Mouse (Mus musculus) heart, adult 11 months (tissue): ENCODE measurements around the gene Jph2.

ENCODE experiments used
- DNase-seq: peaks from one replicate; pipeline ENCODE4 v3.0.0; 2022

Gene Jph2

GRCm38 (mm10) chr2:163397905-163398304 is at the start of gene Jph2:
TSS of gene Jph2 (minus strand) at chr2:163397993.
- DNase-seq = peak; percentile 99

GRCm38 (mm10) chr2:163447375-163447774 is 49.6 kb upstream of the Jph2 start:
- DNase-seq = no peak

GRCm38 (mm10) chr2:163444017-163444416 is 46.2 kb upstream of the Jph2 start:
- no peak for DNase-seq

GRCm38 (mm10) chr2:163443543-163443942 is 45.8 kb upstream of the Jph2 start:
- DNase-seq = peak; percentile 97

- DNase-seq = no peak
Observed at GRCm38 (mm10) chr2:163439488-163439887, 41.7 kb upstream of the Jph2 start.

GRCm38 (mm10) chr2:163438619-163439451 is 41.0 kb upstream of the Jph2 start:
- DNase-seq = no peak

- no peak for DNase-seq
Observed at GRCm38 (mm10) chr2:163438246-163438618, 40.4 kb upstream of the Jph2 start, which contains the start of gene Gdap1l1. TSS of gene Gdap1l1 (plus strand) at chr2:163438476.

- DNase-seq = no peak
Observed at GRCm38 (mm10) chr2:163437800-163438199, 40.0 kb upstream of the Jph2 start.

GRCm38 (mm10) chr2:163433971-163434370 is 36.2 kb upstream of the Jph2 start:
- no peak for DNase-seq

- DNase-seq = no peak
Observed at GRCm38 (mm10) chr2:163431289-163431688, 33.5 kb upstream of the Jph2 start.

GRCm38 (mm10) chr2:163428346-163429011 is 30.7 kb upstream of the Jph2 start:
- peak; percentile 93 for DNase-seq

GRCm38 (mm10) chr2:163424597-163424996 is 26.8 kb upstream of the Jph2 start, which contains the start of gene Oser1:
TSS of gene Oser1 (minus strand) at chr2:163424697.
- peak; percentile 74 for DNase-seq

- peak; percentile 87 for DNase-seq
Observed at GRCm38 (mm10) chr2:163422895-163423660, 25.3 kb upstream of the Jph2 start.

GRCm38 (mm10) chr2:163420366-163420886 is 22.6 kb upstream of the Jph2 start:
- DNase-seq = peak; percentile 93

- DNase-seq = peak; percentile 100
Observed at GRCm38 (mm10) chr2:163419346-163420045, 21.7 kb upstream of the Jph2 start.

- peak; percentile 96 for DNase-seq
Observed at GRCm38 (mm10) chr2:163418841-163419345, 21.1 kb upstream of the Jph2 start.

- DNase-seq = peak; percentile 85
Observed at GRCm38 (mm10) chr2:163417830-163418229, 20.0 kb upstream of the Jph2 start.

GRCm38 (mm10) chr2:163417026-163417425 is 19.2 kb upstream of the Jph2 start:
- peak; percentile 79 for DNase-seq

GRCm38 (mm10) chr2:163412846-163413590 is 15.2 kb upstream of the Jph2 start:
- DNase-seq = peak; percentile 83

GRCm38 (mm10) chr2:163412419-163412818 is 14.6 kb upstream of the Jph2 start:
- peak; percentile 72 for DNase-seq

GRCm38 (mm10) chr2:163411840-163412239 is 14.0 kb upstream of the Jph2 start:
- no peak for DNase-seq
